Mouse (Mus musculus) thymus, adult 2 months (tissue): Measurements from ENCODE around the gene Anp32b.

Experiments used
- CTCF ChIP-seq: fragments of 200-500 bp; IDR thresholded peaks from 2 replicates; pipeline ENCODE4 v1.5.1; 2012; ENCODE audit warnings: mild to moderate bottlenecking, control low read depth, low read length, moderate library complexity, borderline replicate concordance; ENCODE audit not compliant: control insufficient read depth, poor library complexity, insufficient read depth; ENCODE audit errors: extremely low read depth
- POLR2A ChIP-seq: fragments of 200-500 bp; IDR thresholded peaks from 2 replicates; pipeline ENCODE4 v1.6.1; 2012; ENCODE audit warnings: mild to moderate bottlenecking, low read length, control low read depth, moderate library complexity; ENCODE audit not compliant: control insufficient read depth, poor library complexity, insufficient read depth; ENCODE audit errors: extremely low read depth

GRCm38 (mm10) chr4:46450020-46450518 lies 633 bp upstream of the Anp32b start:
- TF ChIP-seq POLR2A = no peak
- TF ChIP-seq CTCF = no peak
